Mouse (Mus musculus): Measurements from ENCODE around the gene Vezf1.

The Vezf1 gene

DNA sequence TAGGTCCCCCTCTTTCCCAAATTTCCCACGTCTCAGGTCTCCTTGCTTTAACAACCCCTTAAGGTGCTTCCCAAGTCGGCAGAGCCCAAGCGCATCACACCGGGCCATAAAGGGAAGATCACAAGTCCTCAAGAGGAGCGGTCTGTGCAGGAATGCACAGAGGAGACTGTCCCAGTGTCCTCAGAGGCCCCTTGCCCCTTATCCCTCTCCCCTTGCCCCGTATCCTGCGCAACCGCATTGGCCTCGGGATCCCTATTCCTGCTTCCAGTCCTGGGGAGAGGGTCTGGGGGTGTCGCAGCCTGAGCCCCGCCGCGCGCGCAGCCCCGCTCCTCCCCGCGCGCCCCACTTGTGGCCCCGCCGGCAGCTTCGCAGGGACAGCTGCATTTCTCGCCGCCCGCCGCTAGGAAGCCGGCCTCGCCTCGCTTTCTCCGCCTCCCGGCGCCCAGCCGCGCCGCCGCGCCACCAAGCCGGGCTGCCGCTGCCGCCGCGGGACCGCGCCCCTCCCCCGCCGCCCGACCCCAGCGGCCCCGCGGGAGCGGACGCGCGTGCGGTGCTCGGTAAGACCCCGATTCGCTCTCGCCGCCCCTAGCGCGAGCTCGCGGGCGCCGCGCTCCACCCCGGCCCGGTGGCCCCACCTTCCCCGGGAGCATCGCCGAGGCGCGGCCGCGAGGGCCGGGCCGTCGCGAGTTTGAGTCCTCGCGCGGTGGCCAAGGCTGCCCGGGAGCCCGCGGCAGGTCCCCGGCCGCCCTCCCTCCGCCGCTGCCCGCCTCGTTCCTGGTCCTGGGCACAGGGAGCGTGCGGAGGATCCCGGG is 30.9 kb downstream of the Vezf1 start:
- DNase-seq (ENCODE audit: low read depth, low spot score): peak; percentile 61

DNA sequence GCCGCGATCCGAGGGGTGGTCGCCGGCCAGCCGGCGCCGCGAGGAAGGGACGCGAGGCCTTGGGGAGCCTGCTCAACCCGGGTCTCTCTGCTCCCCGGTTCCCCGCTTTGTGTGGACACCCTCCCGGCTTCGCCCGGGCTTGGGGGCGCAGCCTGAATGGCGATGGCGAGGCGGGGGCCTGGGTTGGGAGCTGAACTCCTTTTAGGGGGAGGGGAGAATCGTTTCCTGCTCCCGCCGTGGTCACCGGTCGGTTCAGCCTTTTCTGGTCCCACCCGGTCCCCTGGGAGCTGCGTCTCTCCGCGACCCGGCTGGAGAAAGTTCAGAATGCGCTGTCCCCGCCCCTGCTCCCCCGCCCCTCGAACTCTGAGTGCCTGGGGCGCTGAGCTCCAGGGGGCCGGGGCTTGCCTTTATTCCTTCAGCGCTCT is 31.5 kb downstream of the Vezf1 start:
- DNase-seq (ENCODE audit: low read depth, low spot score): peak; percentile 54

GRCm38 (mm10) chr11:88100170-88100569 is 32.1 kb downstream of the Vezf1 start:
- no peak for DNase-seq (ENCODE audit: low read depth, low spot score)

GRCm38 (mm10) chr11:88103214-88103941 is 35.3 kb downstream of the Vezf1 start:
- no peak for DNase-seq (ENCODE audit: low read depth, low spot score)

DNA sequence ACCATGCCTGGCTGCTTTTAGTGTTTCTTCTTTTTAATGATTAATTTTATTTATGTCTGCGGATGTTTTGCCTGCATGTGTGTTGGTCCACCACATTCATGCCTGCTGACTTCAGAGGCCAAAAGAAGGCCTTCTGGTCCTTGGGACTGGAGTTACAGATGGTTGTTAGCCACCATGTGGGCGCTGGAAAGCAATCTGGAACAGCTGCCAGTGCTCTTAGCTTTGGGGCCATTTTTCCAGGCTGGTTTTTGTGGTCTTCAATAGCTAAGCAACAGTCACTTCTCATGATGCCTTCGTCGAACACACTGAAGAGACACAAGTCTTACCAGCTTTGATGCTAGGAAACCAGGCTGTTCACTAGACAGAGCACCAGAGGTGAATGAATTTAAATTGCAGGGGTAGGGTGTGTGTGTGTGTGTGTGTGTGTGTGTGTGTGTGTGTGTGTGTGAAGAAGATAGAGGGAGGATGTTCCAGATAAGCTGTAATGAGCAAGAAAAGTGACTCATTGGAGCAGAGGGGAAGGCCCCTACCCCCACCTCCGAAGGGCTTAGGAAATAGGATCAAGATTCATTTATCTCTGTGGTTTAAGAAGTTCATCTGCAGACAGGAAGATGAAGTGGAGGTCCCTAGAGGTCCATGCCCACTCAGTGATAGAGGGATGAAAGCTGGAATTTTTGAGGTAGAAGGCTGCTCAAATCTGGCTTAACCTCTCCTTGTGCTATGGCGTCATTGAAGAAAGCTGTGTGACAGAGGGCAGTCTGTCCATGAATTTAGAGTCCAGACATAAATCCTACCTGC is 37.6 kb downstream of the Vezf1 start:
- DNase-seq (ENCODE audit: low read depth, low spot score): no peak

DNA sequence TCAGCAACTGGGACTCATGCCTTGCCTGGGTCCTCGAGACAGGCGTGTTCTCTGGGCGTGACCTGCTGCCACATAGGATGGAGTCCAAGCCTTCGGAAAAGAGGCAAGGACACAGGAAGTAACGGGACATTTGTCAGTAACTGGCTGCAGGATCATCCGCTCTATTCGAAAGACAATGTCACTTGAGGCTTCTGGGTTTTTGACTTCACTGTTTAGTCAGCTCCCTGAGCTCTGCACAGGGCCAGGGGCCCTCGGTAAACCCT is 38.1 kb downstream of the Vezf1 start:
- no peak for DNase-seq (ENCODE audit: low read depth, low spot score)

DNA sequence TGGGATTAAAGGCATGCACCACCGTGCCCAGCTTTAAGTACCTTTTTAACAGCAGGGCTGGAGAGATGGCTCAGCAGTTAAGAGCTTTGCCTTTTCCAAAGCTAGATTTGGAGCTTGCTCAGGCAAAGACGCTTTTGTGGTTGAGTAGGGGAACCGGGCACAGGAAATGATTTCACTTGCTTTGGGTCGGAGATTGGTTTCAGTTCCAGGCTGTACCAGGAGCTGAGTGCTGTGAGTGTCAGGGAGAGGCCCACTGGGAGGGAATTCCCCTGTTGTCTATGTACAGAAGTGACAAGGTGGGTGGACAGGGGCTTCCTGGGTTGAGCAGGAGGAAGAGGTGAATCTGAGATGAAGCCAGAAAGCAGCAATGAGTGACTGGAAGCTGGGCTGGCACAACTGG is 39.3 kb downstream of the Vezf1 start:
- no peak for DNase-seq (ENCODE audit: low read depth, low spot score)

- no peak for DNase-seq (ENCODE audit: low read depth, low spot score)
Observed at GRCm38 (mm10) chr11:88110031-88110594, 42.0 kb downstream of the Vezf1 start.

- DNase-seq (ENCODE audit: low read depth, low spot score): no peak
Observed at GRCm38 (mm10) chr11:88112078-88112477, 44.0 kb downstream of the Vezf1 start.

GRCm38 (mm10) chr11:88112677-88113333 is 44.7 kb downstream of the Vezf1 start:
- no peak for DNase-seq (ENCODE audit: low read depth, low spot score)

- DNase-seq (ENCODE audit: low read depth, low spot score): no peak
Observed at GRCm38 (mm10) chr11:88113543-88114271, 45.6 kb downstream of the Vezf1 start.

DNA sequence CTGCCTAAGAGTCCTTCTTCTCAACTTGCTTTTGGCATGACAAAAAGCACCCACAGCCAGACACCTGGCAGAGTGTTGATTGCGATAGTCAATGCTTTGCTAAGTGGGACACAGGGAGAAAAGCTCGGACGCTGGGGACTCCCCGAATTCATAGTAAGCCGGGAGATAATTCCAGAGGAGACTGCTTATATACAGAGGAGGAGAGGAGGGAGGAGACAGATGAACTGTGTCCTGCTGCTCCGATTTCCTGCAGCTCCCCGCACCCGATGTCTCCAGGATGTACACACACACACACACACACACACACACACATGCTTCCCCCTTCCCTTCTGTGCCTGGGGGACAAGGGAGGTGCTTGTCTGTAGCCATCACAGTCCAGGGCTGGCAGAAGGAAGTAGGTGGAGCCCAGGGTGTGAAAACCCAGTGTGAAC is 46.8 kb downstream of the Vezf1 start:
- no peak for DNase-seq (ENCODE audit: low read depth, low spot score)

- DNase-seq (ENCODE audit: low read depth, low spot score): no peak
Observed at GRCm38 (mm10) chr11:88116568-88116967, 48.5 kb downstream of the Vezf1 start.

DNA sequence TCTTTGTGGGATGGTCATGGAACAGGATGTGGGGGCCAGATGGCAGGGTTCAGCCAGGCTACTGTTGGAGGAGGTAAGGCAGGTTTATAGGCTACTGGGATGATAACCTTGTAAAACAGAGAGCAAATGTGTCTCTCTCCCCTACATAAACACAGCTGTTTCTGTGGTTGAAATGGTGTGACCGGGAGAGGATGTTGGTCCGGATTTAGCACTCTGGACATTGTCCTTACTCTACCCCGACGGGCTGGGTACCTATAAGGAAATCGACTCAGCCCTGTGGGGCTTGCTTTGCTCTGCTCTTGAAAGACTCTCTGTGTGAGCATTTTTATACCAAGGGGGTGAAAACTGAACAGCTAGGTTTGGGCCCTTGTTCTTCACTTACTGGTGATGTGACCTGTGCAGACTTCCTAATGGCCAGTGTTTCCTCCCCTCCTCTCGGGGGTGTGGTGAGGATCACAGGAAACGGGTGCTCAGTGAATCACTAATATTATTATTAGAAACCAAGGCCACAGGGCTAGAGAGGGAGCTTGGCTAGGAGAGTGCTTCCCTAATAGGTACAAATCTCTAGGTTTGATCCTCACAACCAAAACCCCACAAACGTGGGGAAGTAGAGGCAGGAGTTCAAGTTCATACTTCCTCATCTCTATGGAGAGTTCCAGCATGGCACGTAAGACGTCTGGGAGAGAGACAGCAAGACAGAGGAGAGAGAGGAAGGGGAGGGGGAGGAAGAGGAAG is 49.4 kb downstream of the Vezf1 start:
- no peak for DNase-seq (ENCODE audit: low read depth, low spot score)

GRCm38 (mm10) chr11:88118091-88118440 is 50.0 kb downstream of the Vezf1 start:
- DNase-seq (ENCODE audit: low read depth, low spot score): no peak

DNA sequence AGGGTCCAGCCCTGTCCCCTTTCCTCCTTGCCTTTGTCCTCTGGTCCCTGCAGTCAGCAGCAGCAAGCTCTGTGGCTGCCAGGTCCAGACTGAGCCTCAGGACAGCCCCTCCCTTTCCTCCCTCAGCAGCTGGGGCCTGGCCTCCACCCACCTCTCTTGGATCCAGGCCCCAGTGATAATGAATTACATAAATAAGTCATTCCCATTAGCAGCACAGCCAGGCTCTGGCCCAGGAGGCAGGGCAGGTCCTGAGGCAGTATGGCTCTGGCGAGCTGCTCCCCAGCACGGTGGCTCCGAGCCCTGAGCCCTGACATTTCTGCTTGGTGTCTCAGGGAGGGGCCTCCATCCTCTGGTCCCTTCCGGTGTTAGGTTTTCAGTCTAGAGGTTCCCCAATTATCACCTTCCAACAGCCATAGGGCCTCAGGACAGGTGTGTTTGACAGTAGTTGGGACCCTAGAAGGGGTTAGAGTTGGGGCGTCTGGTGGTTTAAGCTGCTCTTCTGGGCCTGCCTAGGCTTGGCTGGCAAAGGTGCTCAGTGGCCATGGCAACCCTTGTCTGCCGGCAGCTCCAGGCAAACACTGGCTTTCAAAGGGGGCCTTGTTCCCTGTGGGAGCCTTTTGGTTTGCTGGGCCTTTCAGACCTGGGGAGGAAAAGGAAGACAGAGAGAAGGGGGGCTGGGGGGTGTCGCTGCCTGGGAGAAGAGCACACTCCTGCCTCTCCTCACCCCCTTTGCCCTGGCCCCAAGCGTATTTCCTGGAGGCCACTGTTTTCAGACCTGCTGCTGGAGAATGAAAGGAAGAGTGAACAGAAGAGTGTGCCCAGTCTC is 51.0 kb downstream of the Vezf1 start:
- no peak for DNase-seq (ENCODE audit: low read depth, low spot score)

GRCm38 (mm10) chr11:88122545-88122944 is 54.5 kb downstream of the Vezf1 start:
- no peak for DNase-seq (ENCODE audit: low read depth, low spot score)

DNA sequence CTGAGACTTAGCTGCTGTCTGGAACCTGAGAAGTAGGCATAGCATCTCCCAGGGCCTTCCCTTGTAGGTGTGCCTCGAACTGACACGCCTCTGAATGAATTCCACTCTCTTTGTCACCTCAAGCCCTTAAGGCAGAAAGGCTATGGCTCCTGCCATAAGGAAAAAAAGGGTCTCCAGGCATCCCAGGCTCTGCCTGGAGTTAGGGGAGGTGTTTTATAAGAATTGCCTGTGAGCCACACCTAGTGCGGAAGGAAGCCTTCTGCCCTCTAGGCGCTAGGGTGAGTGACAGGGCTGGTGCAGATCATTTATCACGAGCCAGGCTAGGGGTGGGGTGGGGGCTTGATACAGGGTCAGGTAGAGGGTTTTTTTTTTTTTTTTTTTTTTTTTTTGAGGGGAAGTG is 54.9 kb downstream of the Vezf1 start:
- DNase-seq (ENCODE audit: low read depth, low spot score): no peak

GRCm38 (mm10) chr11:88123731-88124130 is 55.7 kb downstream of the Vezf1 start:
- no peak for DNase-seq (ENCODE audit: low read depth, low spot score)
